Mouse (Mus musculus): Measurements from ENCODE around the gene 2010300C02Rik. TPM values are rescaled to one million over a fixed set of nuclear protein-coding genes. Genes with fewer than 3 reads are reported as not detected.
"Not testable (repeated sequence)": the region's sequence is repeated elsewhere in the genome, so short reads cannot be mapped to it uniquely, and the experiment has no call there.

Gene 2010300C02Rik
- polyA plus RNA-seq, 1 experiment from 2014 or later = 1.7 TPM

- no peak overlapping the region for H3K4me3 ChIP-seq (ENCODE audit: low read depth, low read length)
- ATAC-seq (no peak), DNase-seq (ENCODE audit: low spot score) (no peak)
- no peak overlapping the region for H3K27ac ChIP-seq (ENCODE audit: low read depth, low read length)
- no peaks in the 10 kb centered on the region for H3K4me1 ChIP-seq (ENCODE audit: control insufficient read depth, insufficient read depth, low read length)
- no peak overlapping the region for H3K9ac ChIP-seq (ENCODE audit: low read length)
- no peak overlapping the region for H3K4me2 ChIP-seq (ENCODE audit: low read length)
- H3K36me3 ChIP-seq (ENCODE audit: control insufficient read depth, insufficient read depth, low read length) = no peaks in the 10 kb centered on the region
- WGBS = 88% methylated on average over 12 of the region's 12 CpGs
- H3K27me3 ChIP-seq (replicated peaks; ENCODE audit: control insufficient read depth, insufficient read depth, low read length) = no peaks in the 10 kb centered on the region
- H3K9me3 ChIP-seq (replicated peaks; ENCODE audit: control insufficient read depth, low read length) = no peaks in the 10 kb centered on the region
Measured at GRCm38 (mm10) chr1:37615290-37616040, 104.4 kb downstream of the 2010300C02Rik start.

GRCm38 (mm10) chr1:37614836-37615235 is 105.0 kb downstream of the 2010300C02Rik start:
- no peaks in the 10 kb centered on the region for H3K27me3 ChIP-seq (replicated peaks; ENCODE audit: control insufficient read depth, insufficient read depth, low read length)
- H3K4me3 ChIP-seq (ENCODE audit: low read depth, low read length) = no peak overlapping the region
- no peaks in the 10 kb centered on the region for H3K9me3 ChIP-seq (replicated peaks; ENCODE audit: control insufficient read depth, low read length)
- H3K4me2 ChIP-seq (ENCODE audit: low read length) = no peak overlapping the region
- no peaks in the 10 kb centered on the region for H3K36me3 ChIP-seq (ENCODE audit: control insufficient read depth, insufficient read depth, low read length)
- no peak for DNase-seq (ENCODE audit: low spot score)
- H3K9ac ChIP-seq (ENCODE audit: low read length) = no peak overlapping the region
- 74% methylated on average over 7 of the region's 7 CpGs for WGBS
- H3K4me1 ChIP-seq (ENCODE audit: control insufficient read depth, insufficient read depth, low read length) = no peaks in the 10 kb centered on the region
- H3K27ac ChIP-seq (ENCODE audit: low read depth, low read length) = no peak overlapping the region
- ATAC-seq = no peak

- WGBS = 76% methylated on average over 15 of the region's 15 CpGs
- ATAC-seq = no peak
- Histone ChIP-seq H3K9me3 (replicated peaks; ENCODE audit: control insufficient read depth, low read length) (no peaks in the 10 kb centered on the region), H3K4me3 (ENCODE audit: low read depth, low read length) (no peak overlapping the region), H3K27me3 (replicated peaks; ENCODE audit: control insufficient read depth, insufficient read depth, low read length) (no peaks in the 10 kb centered on the region), H3K27ac (ENCODE audit: low read depth, low read length) (no peak overlapping the region), H3K4me2 (ENCODE audit: low read length) (no peak overlapping the region), H3K36me3 (ENCODE audit: control insufficient read depth, insufficient read depth, low read length) (no peaks in the 10 kb centered on the region), H3K4me1 (ENCODE audit: control insufficient read depth, insufficient read depth, low read length) (no peaks in the 10 kb centered on the region), H3K9ac (ENCODE audit: low read length) (no peak overlapping the region)
- DNase-seq (ENCODE audit: low spot score) = no peak
Measured at GRCm38 (mm10) chr1:37614130-37614529, 105.8 kb downstream of the 2010300C02Rik start.

GRCm38 (mm10) chr1:37611032-37611431 is 108.9 kb downstream of the 2010300C02Rik start:
- WGBS = 55% methylated on average over 6 of the region's 6 CpGs
- Histone ChIP-seq H3K9me3 (replicated peaks; ENCODE audit: control insufficient read depth, low read length) (no peaks in the 10 kb centered on the region), H3K27me3 (replicated peaks; ENCODE audit: control insufficient read depth, insufficient read depth, low read length) (no peaks in the 10 kb centered on the region), H3K9ac (ENCODE audit: low read length) (no peak overlapping the region), H3K4me2 (ENCODE audit: low read length) (no peak overlapping the region), H3K27ac (ENCODE audit: low read depth, low read length) (no peak overlapping the region), H3K4me3 (ENCODE audit: low read depth, low read length) (no peak overlapping the region), H3K4me1 (ENCODE audit: control insufficient read depth, insufficient read depth, low read length) (no peaks in the 10 kb centered on the region), H3K36me3 (ENCODE audit: control insufficient read depth, insufficient read depth, low read length) (no peaks in the 10 kb centered on the region)
- DNase-seq (ENCODE audit: low spot score) (no peak), ATAC-seq (no peak)

GRCm38 (mm10) chr1:37610242-37610641 is 109.6 kb downstream of the 2010300C02Rik start:
- no peak overlapping the region for H3K9ac ChIP-seq (ENCODE audit: low read length)
- no peaks in the 10 kb centered on the region for H3K4me1 ChIP-seq (ENCODE audit: control insufficient read depth, insufficient read depth, low read length)
- H3K27me3 ChIP-seq (replicated peaks; ENCODE audit: control insufficient read depth, insufficient read depth, low read length) = no peaks in the 10 kb centered on the region
- no peak overlapping the region for H3K4me2 ChIP-seq (ENCODE audit: low read length)
- H3K4me3 ChIP-seq (ENCODE audit: low read depth, low read length) = no peak overlapping the region
- no peaks in the 10 kb centered on the region for H3K36me3 ChIP-seq (ENCODE audit: control insufficient read depth, insufficient read depth, low read length)
- DNase-seq (ENCODE audit: low spot score) = no peak
- 79% methylated on average over 4 of the region's 4 CpGs for WGBS
- no peaks in the 10 kb centered on the region for H3K9me3 ChIP-seq (replicated peaks; ENCODE audit: control insufficient read depth, low read length)
- H3K27ac ChIP-seq (ENCODE audit: low read depth, low read length) = no peak overlapping the region
- ATAC-seq = no peak

- not testable (repeated sequence) for H3K4me2 ChIP-seq (ENCODE audit: low read length); H3K36me3 ChIP-seq (ENCODE audit: control insufficient read depth, insufficient read depth, low read length); ATAC-seq; H3K4me3 ChIP-seq (ENCODE audit: low read depth, low read length); H3K27me3 ChIP-seq (replicated peaks; ENCODE audit: control insufficient read depth, insufficient read depth, low read length); DNase-seq (ENCODE audit: low spot score); H3K4me1 ChIP-seq (ENCODE audit: control insufficient read depth, insufficient read depth, low read length); H3K9me3 ChIP-seq (replicated peaks; ENCODE audit: control insufficient read depth, low read length); H3K27ac ChIP-seq (ENCODE audit: low read depth, low read length); H3K9ac ChIP-seq (ENCODE audit: low read length)
- 88% methylated on average over 3 of the region's 5 CpGs for WGBS
Measured at GRCm38 (mm10) chr1:37605694-37606093, 114.2 kb downstream of the 2010300C02Rik start.

- H3K4me1 ChIP-seq (ENCODE audit: control insufficient read depth, insufficient read depth, low read length) = no peaks in the 10 kb centered on the region
- WGBS = 96% methylated on average over 10 of the region's 10 CpGs
- no peak for ATAC-seq
Measured at GRCm38 (mm10) chr1:37603206-37603605, 116.7 kb downstream of the 2010300C02Rik start.

GRCm38 (mm10) chr1:37602268-37602667 is 117.6 kb downstream of the 2010300C02Rik start:
- 90% methylated on average over 4 of the region's 4 CpGs for WGBS
- H3K9me3 ChIP-seq (replicated peaks; ENCODE audit: control insufficient read depth, low read length) = no peaks in the 10 kb centered on the region
- no peak overlapping the region for H3K27ac ChIP-seq (ENCODE audit: low read depth, low read length)
- no peak for DNase-seq (ENCODE audit: low spot score)
- no peak for ATAC-seq
- no peak overlapping the region for H3K4me2 ChIP-seq (ENCODE audit: low read length)
- H3K4me1 ChIP-seq (ENCODE audit: control insufficient read depth, insufficient read depth, low read length) = no peaks in the 10 kb centered on the region
- no peaks in the 10 kb centered on the region for H3K36me3 ChIP-seq (ENCODE audit: control insufficient read depth, insufficient read depth, low read length)
- no peak overlapping the region for H3K4me3 ChIP-seq (ENCODE audit: low read depth, low read length)
- H3K27me3 ChIP-seq (replicated peaks; ENCODE audit: control insufficient read depth, insufficient read depth, low read length) = no peaks in the 10 kb centered on the region
- H3K9ac ChIP-seq (ENCODE audit: low read length) = no peak overlapping the region

More at GRCm38 (mm10) chr1:37603206-37603605, 116.7 kb downstream of the 2010300C02Rik start:
- H3K4me2 ChIP-seq (ENCODE audit: low read length) = no peak overlapping the region
- H3K27ac ChIP-seq (ENCODE audit: low read depth, low read length) = no peak overlapping the region
- H3K9ac ChIP-seq (ENCODE audit: low read length) = no peak overlapping the region
- H3K9me3 ChIP-seq (replicated peaks; ENCODE audit: control insufficient read depth, low read length) = no peaks in the 10 kb centered on the region
- H3K27me3 ChIP-seq (replicated peaks; ENCODE audit: control insufficient read depth, insufficient read depth, low read length) = no peaks in the 10 kb centered on the region
- no peaks in the 10 kb centered on the region for H3K36me3 ChIP-seq (ENCODE audit: control insufficient read depth, insufficient read depth, low read length)
- DNase-seq (ENCODE audit: low spot score) = no peak
- no peak overlapping the region for H3K4me3 ChIP-seq (ENCODE audit: low read depth, low read length)

- Histone ChIP-seq H3K9me3 (replicated peaks; ENCODE audit: control insufficient read depth, low read length) (no peaks in the 10 kb centered on the region), H3K4me3 (ENCODE audit: low read depth, low read length) (no peak overlapping the region), H3K27me3 (replicated peaks; ENCODE audit: control insufficient read depth, insufficient read depth, low read length) (no peaks in the 10 kb centered on the region), H3K27ac (ENCODE audit: low read depth, low read length) (no peak overlapping the region), H3K4me1 (ENCODE audit: control insufficient read depth, insufficient read depth, low read length) (no peaks in the 10 kb centered on the region), H3K36me3 (ENCODE audit: control insufficient read depth, insufficient read depth, low read length) (no peaks in the 10 kb centered on the region), H3K4me2 (ENCODE audit: low read length) (no peak overlapping the region), H3K9ac (ENCODE audit: low read length) (no peak overlapping the region)
- no peak for DNase-seq (ENCODE audit: low spot score)
- 74% methylated on average over 8 of the region's 8 CpGs for WGBS
- ATAC-seq = no peak
Measured at GRCm38 (mm10) chr1:37601461-37601860, 118.4 kb downstream of the 2010300C02Rik start.

Data from forebrain, embryonic 14.5 days (tissue).